Comparison of ENCODE assay signal across 7 mouse cellular contexts in genomic region chr9:7184172-7184896, GRCm38 (mm10). TPM values are rescaled to one million over a fixed set of nuclear protein-coding genes. Genes with fewer than 3 reads are reported as not detected.
A peak's percentile ranks its signal among the peaks of the same experiment; 100 is the strongest.
DNase-seq lines count a peak whose midpoint lies in the region; ATAC-seq lines count a peak whose summit lies in the region.

Gene Dync2h1 (minus strand): TSS chr9:7184446.
Gene Dcun1d5 (plus strand): TSS chr9:7184520.

- peak within 1 kb of the TSS; percentile 95 for H3K27ac ChIP-seq in intestine, embryonic 16.5 days (ENCODE audit: low read length)
- peak within 1 kb of the TSS; percentile 86 for H3K27ac ChIP-seq in midbrain, embryonic 11.5 days (ENCODE audit: low read depth, low read length)

- ATAC-seq in intestine, embryonic 16.5 days: peak; percentile 100
- ATAC-seq in midbrain, embryonic 11.5 days (ENCODE audit: low FRiP score): peak; percentile 99

- H3K4me1 ChIP-seq in intestine, embryonic 16.5 days (ENCODE audit: control insufficient read depth, insufficient read depth, low read length): peaks cover 8% of the 10 kb centered on the region; the same call in 1 of the 2 replicates
- H3K4me1 ChIP-seq in midbrain, embryonic 11.5 days (ENCODE audit: control insufficient read depth, insufficient read depth, low read length): peaks cover 10% of the 10 kb centered on the region

- H3K9me3 ChIP-seq in intestine, embryonic 16.5 days (ENCODE audit: control insufficient read depth, low read length): no peaks in the 10 kb centered on the region
- H3K9me3 ChIP-seq in midbrain, embryonic 11.5 days (ENCODE audit: control insufficient read depth, low read length): no peaks in the 10 kb centered on the region

- peak within 1 kb of the TSS; percentile 89 for H3K9ac ChIP-seq in intestine, embryonic 16.5 days (ENCODE audit: low read depth, low read length)
- peak within 1 kb of the TSS; percentile 86 for H3K9ac ChIP-seq in midbrain, embryonic 11.5 days (ENCODE audit: low read length)

- DNase-seq in adrenal gland, adult 8-10 months: peak; percentile 93
- DNase-seq in embryo, embryonic 9.5 days (ENCODE audit: extremely low spot score): peak; percentile 90
- DNase-seq in gastrocnemius, postnatal 4 days (ENCODE audit: low spot score in 2 of 2): peak; percentile 89 to 95
- peak; percentile 94 to 95 for DNase-seq in left cerebral cortex, postnatal 36 days (ENCODE audit: low spot score in 2 of 2)
- peak; percentile 98 for DNase-seq in midbrain, embryonic 11.5 days (ENCODE audit: low spot score, missing footprints)
- peak; percentile 94 for DNase-seq in skeletal muscle tissue, adult 2 months (ENCODE audit: low read depth, low spot score)

- peak within 1 kb of the TSS; percentile 96 for H3K4me3 ChIP-seq in intestine, embryonic 16.5 days (ENCODE audit: low read length)
- H3K4me3 ChIP-seq in midbrain, embryonic 11.5 days (ENCODE audit: low read depth, low read length): peak within 1 kb of the TSS; percentile 93

- no peaks in the 10 kb centered on the region for H3K27me3 ChIP-seq in intestine, embryonic 16.5 days (replicated peaks; ENCODE audit: control insufficient read depth, insufficient read depth, low read length)
- no peaks in the 10 kb centered on the region for H3K27me3 ChIP-seq in midbrain, embryonic 11.5 days (ENCODE audit: control insufficient read depth, insufficient read depth, low read length)

- intact Hi-C loops in left cerebral cortex, postnatal 36 days (cut with DNase I): no loop called here

- no peaks in the 10 kb centered on the region for H3K36me3 ChIP-seq in intestine, embryonic 16.5 days (ENCODE audit: control insufficient read depth, insufficient read depth, low read length)
- 0 out of 2 replicates have a peak, but pooled peaks cover 2% of the 10 kb centered on the region for H3K36me3 ChIP-seq in midbrain, embryonic 11.5 days (ENCODE audit: control insufficient read depth, insufficient read depth, low read length)

- peak within 1 kb of the TSS; percentile 87 for H3K4me2 ChIP-seq in intestine, embryonic 16.5 days (ENCODE audit: low read depth, low read length)
- peak within 1 kb of the TSS; percentile 70 for H3K4me2 ChIP-seq in midbrain, embryonic 11.5 days

- WGBS in intestine, embryonic 16.5 days: 0% methylated on average over 60 of the region's 62 CpGs
- WGBS in midbrain, embryonic 11.5 days: under 1% methylated on average over 58 of the region's 62 CpGs

RNA-seq across cellular contexts. Expression of gene Dync2h1, which starts in this region (rescaled TPM):
- total RNA-seq in adrenal gland, adult 8-10 months (2022): 10 to 100 TPM; 15.3 to 32.3 (median 19.9) TPM
- 1 to 10 TPM; 7.3 to 8.3 TPM for total RNA-seq in gastrocnemius, postnatal 4 days (2021)
- 8.1 and 8.3 TPM in 2 replicates for polyA plus RNA-seq in intestine, embryonic 16.5 days (2015; fragmentation: Nextera tagmentation; extraction: Ambion mirVana)
- 10 to 100 TPM; 25.2 to 32.8 TPM for total RNA-seq in left cerebral cortex, postnatal 36 days (2021)
- 29.1 and 29.6 TPM in 2 replicates for polyA plus RNA-seq in midbrain, embryonic 11.5 days (2014; fragmentation: Nextera tagmentation; extraction: Ambion mirVana)

RNA-seq across cellular contexts. Expression of gene Dcun1d5, which starts in this region (rescaled TPM):
- total RNA-seq in adrenal gland, adult 8-10 months (2022): 10 to 100 TPM; 69.6 to 91.1 (median 74.0) TPM
- total RNA-seq in gastrocnemius, postnatal 4 days (2021): 10 to 100 TPM; 64.0 to 67.7 TPM
- polyA plus RNA-seq in intestine, embryonic 16.5 days (2015; fragmentation: Nextera tagmentation; extraction: Ambion mirVana): 82.1 and 84.5 TPM in 2 replicates
- total RNA-seq in left cerebral cortex, postnatal 36 days (2021): 10 to 100 TPM; 70.1 to 79.9 TPM
- 144 and 149 TPM in 2 replicates for polyA plus RNA-seq in midbrain, embryonic 11.5 days (2014; fragmentation: Nextera tagmentation; extraction: Ambion mirVana)

Comparison
In these comparisons a context has a peak if more than half of its experiments do, and no peak if none do; other contexts are left out.
1. Peak in every context shown above with its lines: DNase-seq, ATAC-seq, H3K4me3 ChIP-seq and H3K27ac ChIP-seq.